Mouse (Mus musculus) spleen, adult 18-20 months (tissue): ENCODE measurements around the gene Fam83b.

ENCODE experiments used
- DNase-seq, 2 experiments: peaks; one replicate each; pipeline ENCODE4 v3.0.0; 2022; ENCODE audit warnings: mixed read lengths in 2 of 2

The Fam83b gene

DNA sequence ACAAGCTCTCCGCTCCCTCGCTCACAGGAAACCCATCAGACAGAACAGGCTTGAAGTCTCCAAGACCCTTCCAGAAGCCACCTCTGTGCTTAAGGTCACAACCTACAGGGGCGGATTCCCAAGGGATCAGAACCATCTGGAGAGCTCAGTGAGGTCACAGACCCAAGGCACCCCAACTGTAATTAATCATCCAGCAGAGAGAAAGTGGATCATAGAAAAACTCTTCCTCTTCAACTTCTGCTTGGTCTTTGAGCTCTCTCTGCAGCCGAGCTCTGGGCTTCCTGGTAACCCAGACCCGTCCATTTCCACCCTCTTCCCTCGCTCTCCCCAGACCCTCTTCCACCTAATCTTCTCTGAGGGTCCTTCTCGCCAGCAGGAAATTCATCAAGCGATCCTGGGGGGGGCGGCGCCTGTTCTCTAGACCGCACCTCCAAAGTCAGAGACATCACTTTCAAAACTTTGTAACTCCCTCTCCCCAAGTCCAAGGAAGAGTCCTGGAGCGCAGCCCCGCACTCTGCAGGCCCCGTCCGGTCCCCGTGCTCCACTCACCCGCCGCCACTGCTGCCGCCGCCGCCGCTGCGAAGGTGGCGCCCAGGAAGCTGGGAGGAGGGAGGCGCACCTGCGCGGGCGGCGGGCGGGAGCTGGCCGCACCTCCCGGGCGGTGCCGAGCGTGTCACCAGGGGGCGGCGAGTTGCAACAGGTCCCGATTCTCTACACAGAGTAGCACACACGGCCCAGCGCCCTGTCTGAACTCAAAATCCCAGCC lies at the start of gene Fam83b:
Gene Fam83b, minus strand, starts transcription at position 602 of the 766 bp plus-strand sequence.
- DNase-seq, result no peak

DNA sequence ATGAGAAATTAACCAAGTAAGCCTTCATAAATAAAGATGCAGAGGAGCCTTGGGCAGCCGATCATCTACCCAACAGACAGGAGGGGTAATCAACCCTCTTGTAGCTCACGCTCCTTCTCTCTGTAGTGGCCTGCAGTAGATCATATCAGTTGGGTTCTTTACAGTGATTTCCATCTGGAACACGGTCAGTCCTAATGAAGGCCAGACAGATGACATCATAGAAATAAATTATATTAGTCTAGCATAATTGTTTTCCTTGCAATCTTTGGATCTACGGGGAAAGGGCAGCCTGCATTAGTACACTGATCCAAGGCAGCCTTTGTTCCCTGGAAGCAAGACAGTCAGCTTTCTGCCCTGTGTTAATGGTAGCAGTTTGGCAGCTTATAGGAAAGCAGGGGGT lies 47.2 kb upstream of the Fam83b start:
- no peak for DNase-seq

GRCm38 (mm10) chr9:76603744-76604143 lies 36.8 kb upstream of the Fam83b start:
- no peak for DNase-seq

DNA sequence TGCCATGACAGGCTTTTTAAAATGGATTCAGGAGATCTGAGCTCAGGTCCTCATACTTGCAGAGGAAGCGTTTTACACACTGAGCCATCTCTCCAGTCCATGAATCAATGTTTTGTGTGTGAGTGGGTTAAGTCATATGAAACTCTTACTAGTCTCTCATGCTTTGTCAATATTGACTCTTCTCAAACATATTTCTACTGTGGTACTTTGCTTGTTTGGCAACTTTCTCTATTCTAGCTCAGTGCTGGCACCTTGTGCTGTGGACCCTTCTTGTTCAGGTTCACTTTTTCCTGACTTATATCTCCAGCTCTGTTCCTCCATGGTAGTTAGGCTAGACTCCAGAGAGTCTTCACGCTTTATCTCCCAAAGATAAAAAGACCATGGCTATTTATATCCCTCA lies 36.0 kb upstream of the Fam83b start:
- no peak for DNase-seq

- no peak for DNase-seq
Observed at GRCm38 (mm10) chr9:76597395-76597794, 30.5 kb upstream of the Fam83b start.

DNA sequence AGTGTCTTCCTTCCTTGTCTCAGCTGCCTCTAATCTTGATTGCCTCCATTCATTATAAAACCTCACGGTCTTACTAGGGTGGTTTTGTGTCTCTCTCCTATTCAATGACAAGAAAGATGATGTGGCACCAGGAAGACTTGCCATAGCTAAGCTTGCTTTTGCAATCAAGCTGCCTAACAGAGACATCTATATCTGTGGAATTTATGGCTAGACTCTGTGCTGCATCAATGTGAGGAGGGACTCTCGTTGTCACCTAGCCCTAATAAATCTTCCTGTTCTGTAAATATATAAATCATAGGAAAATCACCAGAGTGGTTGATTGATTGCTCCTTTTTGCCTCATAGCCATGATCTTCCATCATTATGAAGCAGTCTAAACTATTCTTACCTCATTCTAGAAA lies 26.9 kb upstream of the Fam83b start:
- no peak for DNase-seq

DNA sequence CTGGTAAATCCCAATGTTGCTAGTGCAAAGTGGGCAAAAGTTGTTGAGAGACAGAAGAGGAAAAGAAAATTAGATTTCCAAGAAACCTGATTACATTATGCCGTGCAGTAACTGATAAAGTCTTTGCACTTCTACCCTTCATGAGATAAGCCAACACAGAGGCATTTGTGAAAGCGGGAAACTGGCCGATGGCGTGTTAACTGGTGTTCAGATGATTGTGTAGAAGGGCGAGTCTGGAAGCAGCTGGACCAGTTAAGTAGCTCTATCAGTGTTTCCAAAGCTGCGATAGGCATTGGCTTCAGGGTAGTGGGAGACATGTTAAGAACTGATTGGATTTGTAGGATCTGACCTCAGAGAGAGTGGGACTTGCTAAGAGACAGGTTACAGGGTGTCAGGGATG lies 17.0 kb upstream of the Fam83b start:
- no peak for DNase-seq

- no peak for DNase-seq
Observed at GRCm38 (mm10) chr9:76581966-76582365, 15.1 kb upstream of the Fam83b start.

GRCm38 (mm10) chr9:76567281-76567655 lies 352 bp upstream of the Fam83b start:
- DNase-seq, result no peak

- no peak for DNase-seq
Observed at GRCm38 (mm10) chr9:76565656-76566055, 1.3 kb downstream of the Fam83b start.

GRCm38 (mm10) chr9:76564071-76564470 lies 2.8 kb downstream of the Fam83b start:
- no peak for DNase-seq

DNA sequence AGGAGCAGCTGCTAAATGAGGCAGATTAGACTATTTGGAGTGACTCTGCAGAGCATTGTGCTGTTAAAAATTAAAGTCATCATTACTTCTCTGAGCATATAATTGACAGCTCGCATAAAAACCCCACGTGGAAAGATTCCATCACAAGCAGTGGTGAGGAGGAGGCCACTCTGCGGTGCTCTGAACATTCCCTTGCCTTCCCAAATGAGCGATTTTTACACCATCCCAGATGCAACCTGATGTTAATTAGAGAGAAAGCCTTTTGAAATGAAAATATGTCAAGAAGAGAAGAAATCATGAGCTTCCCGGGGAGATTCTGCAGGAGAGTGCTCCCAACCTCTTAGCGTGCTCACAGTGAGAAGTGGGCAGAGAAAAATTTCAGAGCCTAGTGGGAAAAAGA lies 4.1 kb downstream of the Fam83b start:
- DNase-seq, result no peak

GRCm38 (mm10) chr9:76559240-76559639 lies 7.7 kb downstream of the Fam83b start:
- DNase-seq, result no peak

DNA sequence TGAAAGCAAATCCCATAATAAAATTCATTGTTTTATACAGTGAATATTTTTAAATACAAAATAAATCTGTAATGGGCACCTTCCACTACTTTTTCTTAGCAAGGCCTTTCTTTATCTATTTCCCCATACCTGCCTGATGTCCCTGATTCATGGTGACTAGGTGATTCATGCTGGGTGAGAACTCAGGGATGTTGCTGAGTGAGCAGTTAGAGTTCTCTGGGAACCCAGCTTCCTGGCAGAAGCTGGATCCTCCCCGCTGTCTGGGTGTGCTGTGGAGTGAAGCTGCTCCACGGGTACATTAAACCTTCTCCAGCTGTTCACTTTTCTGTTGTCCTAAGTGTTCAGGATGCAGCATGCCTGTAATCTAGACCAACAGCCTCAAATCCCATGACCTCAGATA lies 13.2 kb downstream of the Fam83b start:
- DNase-seq, result no peak

- DNase-seq, result no peak
Observed at GRCm38 (mm10) chr9:76553115-76553514, 13.8 kb downstream of the Fam83b start.

GRCm38 (mm10) chr9:76546714-76547113 lies 20.2 kb downstream of the Fam83b start:
- DNase-seq, result no peak

DNA sequence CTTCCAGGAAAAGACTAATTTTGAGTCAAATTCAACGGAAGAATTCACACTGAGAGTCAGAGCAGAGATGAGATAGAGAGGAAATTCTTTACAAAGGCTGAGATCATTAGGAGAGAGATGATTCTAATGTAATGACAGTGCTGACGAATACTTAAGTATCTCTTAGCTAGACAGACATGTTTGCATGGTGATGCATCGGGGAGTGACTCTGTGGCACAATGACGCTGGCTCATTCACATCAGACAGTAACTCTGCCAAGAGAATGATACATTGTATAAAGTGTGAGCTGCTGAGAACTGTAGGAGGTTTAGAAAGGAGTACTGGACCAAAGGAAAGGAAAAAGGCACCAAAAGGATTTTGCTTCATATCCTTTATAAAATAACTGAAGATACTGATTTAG lies 26.2 kb downstream of the Fam83b start:
- no peak for DNase-seq

- no peak for DNase-seq
Observed at GRCm38 (mm10) chr9:76539953-76540621, 26.8 kb downstream of the Fam83b start.

DNA sequence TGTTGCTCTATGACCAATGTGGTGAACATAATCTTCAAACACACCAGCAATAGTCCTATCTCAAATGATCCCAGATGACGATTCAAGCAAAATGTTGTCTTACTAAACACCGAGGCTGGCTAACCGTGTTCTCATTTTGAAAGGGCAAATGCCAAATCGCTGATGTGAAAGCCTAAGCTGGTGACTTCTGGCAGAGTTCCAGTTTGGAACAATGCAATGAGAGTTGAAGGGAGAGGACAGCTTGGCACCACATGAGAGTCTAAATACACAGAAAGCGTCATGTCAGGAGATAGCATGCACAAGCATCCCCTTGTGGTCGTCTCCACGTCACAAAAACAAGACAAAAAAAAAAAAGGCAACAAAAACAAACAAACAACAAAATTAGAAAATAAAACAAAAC lies 27.6 kb downstream of the Fam83b start:
- DNase-seq, result no peak

GRCm38 (mm10) chr9:76536032-76536431 lies 30.9 kb downstream of the Fam83b start:
- DNase-seq, result no peak

DNA sequence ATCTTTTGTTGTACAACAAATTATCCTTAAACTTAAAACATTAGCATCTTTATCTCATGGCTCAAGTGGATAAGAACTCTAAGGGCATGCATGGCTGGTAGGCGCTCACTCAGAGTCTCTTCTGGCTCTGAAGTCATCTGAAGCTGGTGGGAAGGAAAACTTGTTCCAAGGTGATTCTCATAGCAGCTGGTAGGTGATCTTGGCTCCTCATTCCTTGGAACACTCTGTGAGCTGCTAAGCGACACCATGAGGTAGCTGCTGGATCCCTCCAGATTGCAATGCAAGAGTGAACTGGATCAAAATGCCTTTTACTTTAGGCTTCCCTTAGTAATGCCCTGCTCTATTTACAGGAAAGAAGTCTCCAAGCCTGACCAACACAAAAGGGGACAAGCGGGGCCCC lies 34.5 kb downstream of the Fam83b start:
- no peak for DNase-seq

DNA sequence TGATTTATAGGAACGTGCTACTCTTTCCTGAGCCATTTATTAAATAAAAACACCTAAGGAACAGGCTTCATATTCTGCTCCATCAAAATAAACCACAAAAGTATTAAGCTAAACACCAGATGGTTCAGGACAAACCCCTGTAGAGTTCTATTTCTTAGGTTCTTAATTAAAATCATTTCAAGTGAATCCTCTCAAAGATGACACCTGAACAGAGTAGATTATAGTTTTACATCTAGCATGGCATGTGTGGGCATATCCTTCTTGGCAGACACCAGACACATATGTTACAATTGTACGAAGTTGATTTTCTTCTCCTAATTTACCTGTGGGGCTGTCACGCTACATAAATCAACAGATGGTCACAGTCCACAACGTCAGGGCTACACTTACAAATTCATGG lies 35.5 kb downstream of the Fam83b start:
- no peak for DNase-seq

GRCm38 (mm10) chr9:76525592-76525991 lies 41.3 kb downstream of the Fam83b start:
- DNase-seq, result no peak

GRCm38 (mm10) chr9:76523075-76523474 lies 43.8 kb downstream of the Fam83b start:
- no peak for DNase-seq

DNA sequence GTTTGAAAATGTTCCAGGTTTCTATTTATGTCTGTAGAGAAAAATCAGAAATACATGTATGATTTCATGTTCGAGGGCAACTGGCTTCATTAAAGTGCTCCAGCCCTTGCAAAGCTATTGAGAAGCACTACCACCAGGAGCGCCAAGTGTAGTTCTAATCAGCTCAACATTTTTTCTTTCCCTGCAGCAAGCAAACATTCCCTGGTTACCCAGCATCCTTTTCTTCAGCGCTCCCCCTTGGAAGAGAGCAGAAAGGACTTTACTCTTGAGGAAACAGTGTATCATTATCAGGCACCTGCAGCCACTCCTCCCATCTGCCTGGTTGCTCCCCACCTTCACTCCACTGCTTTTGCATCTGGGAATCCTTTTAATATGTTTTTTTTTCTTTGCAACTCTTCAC lies 45.3 kb downstream of the Fam83b start:
- DNase-seq, result no peak
